Mouse (Mus musculus): ENCODE data around the gene Cdhr3.

GRCm38 (mm10) chr12:33137857-33138256 is 45.2 kb upstream of the Cdhr3 start:
- no peak for TF ChIP-seq CTCF (IDR thresholded peaks at IDR 0.05; ENCODE audit: low read depth)
- TF ChIP-seq EP300 (IDR thresholded peaks at IDR 0.05; ENCODE audit: low read depth), result no peak

Measured in liver, embryonic 14.5 days (tissue).